Mouse (Mus musculus) adipose tissue, adult 10 weeks (tissue): ENCODE data around the gene Sit1. TPM values are rescaled to one million over a fixed set of nuclear protein-coding genes. Genes with fewer than 3 reads are reported as not detected.

ENCODE experiments used
- polyA plus RNA-seq: library from polyadenylated mRNA; stranded (reverse); fragments of 350-450 nt; fragmentation: Illumina TruSeq; extraction: RNeasy Lipid Tissue Mini Kit (QIAGEN cat#74804); gene quantifications from one replicate; pipeline ENCODE4 v1.2.3, GENCODE M21; 2014; ENCODE audit warnings: low read depth, low replicate concordance

The Sit1 gene
- not detected for polyA plus RNA-seq

DNA sequence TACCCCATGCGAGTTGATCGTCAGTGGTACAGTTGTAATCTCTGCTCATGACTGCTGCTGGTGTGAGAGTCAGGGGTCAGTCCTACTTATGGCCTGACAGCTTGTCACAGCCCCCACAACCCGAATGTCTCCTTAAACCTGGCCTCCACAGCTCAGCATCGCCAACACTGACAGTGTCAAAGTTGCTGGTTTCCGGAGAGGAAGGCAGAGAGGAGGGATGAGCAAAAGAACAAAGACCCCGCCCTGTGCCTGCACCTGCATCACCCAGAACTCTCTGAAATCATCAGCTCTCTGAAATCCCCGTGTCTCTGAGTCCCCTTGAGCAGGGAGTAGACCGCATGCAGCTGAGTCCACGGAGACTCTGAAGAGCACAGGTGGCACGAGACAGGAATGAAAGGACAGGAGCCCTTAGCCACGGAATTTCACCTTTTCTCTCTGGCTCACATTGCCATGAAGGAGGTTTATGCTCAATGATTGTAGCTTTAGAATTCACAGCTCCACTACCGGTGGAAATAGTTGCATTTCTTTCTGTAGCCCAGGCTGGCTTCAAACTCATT, at the start of gene Sit1:
Gene Sit1, minus strand, starts transcription at position 200 of the 557 bp plus-strand sequence.

DNA sequence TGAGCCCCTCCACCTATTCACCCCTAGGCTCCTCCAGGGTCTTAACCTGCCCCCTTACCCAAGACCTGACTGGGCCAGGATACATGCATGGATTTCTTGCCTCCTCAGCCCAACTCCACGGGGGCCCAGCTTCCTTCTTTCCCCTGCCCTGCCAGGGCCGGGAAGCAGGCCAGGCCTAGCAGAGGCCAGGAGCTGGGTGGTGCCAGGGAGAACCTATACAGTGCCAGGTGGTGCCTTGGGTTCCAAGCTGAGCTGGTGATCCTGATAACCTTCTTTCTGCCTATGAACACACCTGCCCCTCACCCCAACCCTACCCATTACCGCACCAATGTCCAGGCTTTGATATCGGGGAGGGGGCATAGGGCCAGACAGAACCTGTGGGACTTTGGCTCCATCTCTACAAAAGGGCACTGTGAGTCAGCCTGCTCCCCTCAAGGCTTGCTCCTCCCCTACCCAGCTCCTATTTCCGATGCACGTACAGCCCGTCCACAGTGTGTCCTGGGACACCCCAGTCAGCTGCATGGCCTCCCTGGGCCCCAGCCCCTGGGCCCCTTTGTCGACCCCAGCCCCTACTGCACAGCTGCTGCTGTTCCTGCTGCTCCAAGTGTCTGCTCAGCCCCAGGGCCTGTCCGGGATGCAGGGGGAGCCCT, 23.1 kb upstream of the Sit1 start, which contains the start of gene Car9:
Gene Car9, plus strand, starts transcription at position 431 of the 650 bp plus-strand sequence.

DNA sequence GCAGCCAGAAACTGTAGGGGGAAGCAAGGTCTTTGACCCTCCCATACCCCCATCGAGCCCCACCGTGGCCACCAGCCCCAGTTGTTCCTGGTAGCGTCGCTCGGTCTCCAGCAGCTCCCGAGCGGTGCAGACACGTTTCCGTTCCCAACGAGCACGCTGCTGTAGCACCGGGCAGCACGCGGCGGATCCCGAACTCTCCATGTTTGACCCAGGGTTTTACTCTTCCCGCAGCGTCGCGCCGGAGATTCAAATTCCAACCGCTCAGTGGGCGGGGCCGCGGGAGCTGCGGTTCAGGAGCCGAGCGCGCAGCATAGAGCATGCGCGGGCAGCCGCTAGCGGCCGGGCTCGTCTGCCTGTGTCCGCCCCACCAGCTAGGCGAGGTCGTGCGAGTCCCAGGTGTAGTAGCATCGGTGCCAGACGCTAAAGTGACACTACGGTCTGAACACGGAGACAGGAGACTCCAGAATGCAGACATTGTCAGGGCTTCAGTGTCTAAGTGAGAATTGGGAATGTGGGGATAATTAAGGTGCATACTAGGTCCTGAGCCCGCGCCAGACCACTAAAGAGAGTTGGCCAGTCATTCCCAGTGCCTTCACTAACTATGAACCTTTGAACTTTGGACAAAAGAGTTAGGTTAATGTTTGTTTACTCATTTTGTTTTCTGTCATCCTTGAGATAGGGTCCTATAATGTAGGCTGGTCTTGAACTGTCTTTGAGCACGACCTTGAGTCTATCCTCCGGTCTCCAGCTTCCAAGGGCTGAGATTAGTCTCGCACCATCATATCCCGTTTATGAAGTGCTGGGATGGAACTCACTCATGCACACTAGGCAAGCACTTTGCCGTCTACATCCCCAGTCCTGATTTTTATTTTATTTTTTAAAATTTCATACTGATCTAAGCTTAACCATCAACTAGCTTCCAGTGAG, 16.1 kb upstream of the Sit1 start, which contains the start of gene Arhgef39:
Gene Arhgef39, minus strand, starts transcription at position 289 of the 927 bp plus-strand sequence.

DNA sequence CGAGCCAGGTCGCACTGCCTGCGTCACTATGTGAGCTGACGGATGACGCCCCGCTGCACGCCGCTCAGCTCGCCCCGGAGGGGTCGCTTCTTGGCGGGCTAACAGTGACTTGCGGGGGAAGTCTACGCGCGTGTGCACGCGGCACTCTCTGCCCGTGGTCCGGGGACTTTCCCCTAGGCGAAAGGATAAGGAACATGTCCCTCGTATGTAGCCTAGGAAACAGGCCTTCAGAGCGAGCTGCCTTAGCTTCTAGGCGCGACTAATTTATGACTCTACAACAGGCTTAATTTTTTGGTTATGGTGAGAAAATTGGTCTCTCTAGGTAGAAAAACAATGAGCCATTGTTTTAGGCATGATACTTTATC, 9.3 kb upstream of the Sit1 start, which contains the start of gene Ccdc107:
Gene Ccdc107, plus strand, starts transcription at position 80 of the 365 bp plus-strand sequence.

DNA sequence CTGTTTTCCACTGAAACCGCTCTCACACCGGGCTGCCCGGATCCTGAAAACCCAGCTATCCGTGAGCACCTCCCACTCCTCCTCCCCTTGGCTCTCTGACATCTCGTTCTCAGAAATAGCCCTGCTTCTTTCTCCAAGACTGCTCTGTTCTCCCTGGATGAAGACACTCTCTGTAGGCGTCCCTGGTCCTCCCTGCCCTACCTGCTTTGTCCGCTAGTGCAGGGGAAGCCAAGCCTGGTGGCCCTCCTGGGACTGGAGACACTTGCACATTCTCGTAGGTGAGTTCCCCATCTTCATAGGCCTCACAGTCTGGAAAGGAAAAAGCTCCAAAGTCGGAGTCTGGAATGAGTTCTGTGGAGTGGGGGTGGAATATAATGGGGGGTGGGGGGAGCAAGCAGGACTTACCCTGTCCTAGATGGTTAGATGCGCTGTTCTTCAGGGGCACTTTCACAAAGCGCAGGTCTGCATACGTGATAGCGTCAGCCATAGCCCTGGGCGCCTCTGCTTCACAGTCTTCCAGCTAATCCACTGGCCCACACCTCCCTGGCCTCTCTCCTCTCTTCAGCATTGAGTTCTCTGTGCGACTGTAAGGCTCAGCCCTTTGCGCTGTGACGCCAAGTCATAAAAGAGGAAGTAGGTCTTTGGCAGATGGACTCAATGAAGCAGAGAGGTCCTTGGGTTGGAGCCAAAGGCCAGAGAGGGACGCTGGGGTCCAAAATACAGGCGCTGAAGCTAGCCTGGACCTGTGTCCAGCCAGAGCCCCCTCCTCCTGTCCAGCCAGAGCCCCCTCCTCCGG, 29.3 kb downstream of the Sit1 start, which contains the start of gene Cd72:
Gene Cd72, minus strand, starts transcription at position 588 of the 796 bp plus-strand sequence.

DNA sequence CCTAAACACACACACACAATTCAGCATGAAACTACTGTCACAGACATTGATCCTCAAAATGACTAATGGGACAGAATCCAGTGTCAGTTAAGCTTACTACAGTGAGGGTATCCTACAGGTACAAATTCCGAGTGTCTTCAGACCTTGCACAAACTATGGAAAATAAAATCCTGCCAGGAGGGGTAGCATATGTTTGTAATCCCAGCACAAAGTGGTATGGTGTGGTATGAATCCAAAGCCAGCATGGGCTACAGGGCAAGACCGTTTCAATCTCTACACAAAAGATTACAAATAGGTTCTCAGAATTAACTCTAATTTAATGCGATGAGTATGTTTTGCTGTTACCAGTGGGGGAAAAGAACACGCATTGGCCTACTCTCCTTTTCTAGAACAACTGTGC, 41.9 kb downstream of the Sit1 start, which contains the start of gene Tesk1:
Gene Tesk1, plus strand, starts transcription at position 301 of the 400 bp plus-strand sequence.

Other genes with a start within 250 kb of the Sit1 start
- gene Atp8b5, start 216.6 kb downstream of the Sit1 start, polyA plus RNA-seq = 1.4 TPM
- gene Rusc2, start 101.8 kb downstream of the Sit1 start, polyA plus RNA-seq = 17.7 TPM
- gene Fam166b, start 54.6 kb downstream of the Sit1 start, polyA plus RNA-seq = 3.9 TPM
- gene Tesk1, start 41.8 kb downstream of the Sit1 start, polyA plus RNA-seq = 47.5 TPM
- 6.7 TPM for gene Cd72, start 29.1 kb downstream of the Sit1 start, polyA plus RNA-seq
- 55.0 TPM for gene Ccdc107, start 9.2 kb upstream of the Sit1 start, polyA plus RNA-seq
- gene Arhgef39, start 16.0 kb upstream of the Sit1 start, polyA plus RNA-seq = 1.2 TPM
- 0.72 TPM for gene Car9, start 23.2 kb upstream of the Sit1 start, polyA plus RNA-seq
- 128 TPM for gene Tpm2, start 40.0 kb upstream of the Sit1 start, polyA plus RNA-seq
- gene Creb3, start 78.6 kb upstream of the Sit1 start, polyA plus RNA-seq = 45.7 TPM
- 59.0 TPM for gene Tln1, start 79.0 kb upstream of the Sit1 start, polyA plus RNA-seq
- gene Rgp1, start 95.0 kb upstream of the Sit1 start, polyA plus RNA-seq = 40.1 TPM
- gene Gba2, start 95.1 kb upstream of the Sit1 start, polyA plus RNA-seq = 12.9 TPM
- 0.79 TPM for gene Msmp, start 100.8 kb upstream of the Sit1 start, polyA plus RNA-seq
- gene Npr2, start 148.2 kb upstream of the Sit1 start, polyA plus RNA-seq = 30.2 TPM
- 3.8 TPM for gene Spag8, start 169.9 kb upstream of the Sit1 start, polyA plus RNA-seq
- gene Hint2, start 172.7 kb upstream of the Sit1 start, polyA plus RNA-seq = 120 TPM
- gene Tmem8b, start 185.2 kb upstream of the Sit1 start, polyA plus RNA-seq = 11.5 TPM
- gene Fam221b, start 185.4 kb upstream of the Sit1 start, polyA plus RNA-seq = 4.8 TPM
- gene Olfr70, start 217.1 kb upstream of the Sit1 start, polyA plus RNA-seq = not detected
- not detected for gene Olfr71, start 226.5 kb upstream of the Sit1 start, polyA plus RNA-seq
- gene Hrct1, start 243.5 kb upstream of the Sit1 start, polyA plus RNA-seq = 13.1 TPM
- gene Spaar, start 246.3 kb upstream of the Sit1 start, polyA plus RNA-seq = 4.6 TPM